Mouse (Mus musculus) forebrain, embryonic 15.5 days (tissue): ENCODE measurements around the gene Olfr209. TPM values are rescaled to one million over a fixed set of nuclear protein-coding genes. Genes with fewer than 3 reads are reported as not detected.
A peak's percentile ranks its signal among the peaks of the same experiment; 100 is the strongest.
"Not testable (repeated sequence)": the region's sequence is repeated elsewhere in the genome, so short reads cannot be mapped to it uniquely, and the experiment has no call there.

Source experiments
- ATAC-seq: fragments of 200-750 bp; cut with Nextera tagmentation; replicated peaks from 2 replicates; pipeline ENCODE4 v1.8.0; 2017; ENCODE audit warnings: mild to moderate bottlenecking, moderate TSS enrichment, moderate library complexity
- H3K27ac ChIP-seq: fragments of 300-500 bp; sonication (generic); replicated peaks from 2 replicates; pipeline ENCODE4 v1.5.1; 2015; ENCODE audit warnings: mild to moderate bottlenecking, inconsistent platforms
- H3K27me3 ChIP-seq: fragments of 300-500 bp; sonication (generic); 2 replicates; pipeline ENCODE4 v1.6.1; 2015; ENCODE audit warnings: inconsistent platforms
- H3K36me3 ChIP-seq: fragments of 300-500 bp; sonication (generic); 2 replicates; pipeline ENCODE4 v1.6.1; 2015; ENCODE audit warnings: mild to moderate bottlenecking, inconsistent platforms
- H3K4me1 ChIP-seq: fragments of 300-500 bp; sonication (generic); 2 replicates; pipeline ENCODE4 v1.6.1; 2015; ENCODE audit warnings: inconsistent platforms
- H3K4me2 ChIP-seq: fragments of 300-500 bp; sonication (generic); replicated peaks from 2 replicates; pipeline ENCODE4 v1.6.1; 2015; ENCODE audit warnings: mild to moderate bottlenecking, inconsistent platforms
- H3K4me3 ChIP-seq: fragments of 300-500 bp; sonication (generic); 2 replicates; pipeline ENCODE4 v1.5.1; 2015; ENCODE audit warnings: mild to moderate bottlenecking, inconsistent platforms
- H3K9ac ChIP-seq: fragments of 300-500 bp; sonication (generic); replicated peaks from 2 replicates; pipeline ENCODE4 v1.6.1; 2015; ENCODE audit warnings: mild to moderate bottlenecking, inconsistent platforms
- H3K9me3 ChIP-seq: fragments of 300-500 bp; sonication (generic); 2 replicates; pipeline ENCODE4 v1.6.1; 2016; ENCODE audit warnings: inconsistent platforms
- WGBS: fragments of 180-500 bp; shearing (Covaris S2); methylation state at CpG from one replicate; pipeline ENCODE4 v1.1.7; 2015; ENCODE audit warnings: mixed read lengths; 5-methylcytosine and 5-hydroxymethylcytosine counted together
- polyA plus RNA-seq: library from polyadenylated mRNA; unstranded; fragments of >200 nt; fragmentation: Nextera tagmentation; extraction: Ambion mirVana; gene quantifications from 2 replicates; pipeline ENCODE4 v1.2.1, GENCODE M21; 2015

The Olfr209 gene
- polyA plus RNA-seq = not detected in 2 replicates

DNA sequence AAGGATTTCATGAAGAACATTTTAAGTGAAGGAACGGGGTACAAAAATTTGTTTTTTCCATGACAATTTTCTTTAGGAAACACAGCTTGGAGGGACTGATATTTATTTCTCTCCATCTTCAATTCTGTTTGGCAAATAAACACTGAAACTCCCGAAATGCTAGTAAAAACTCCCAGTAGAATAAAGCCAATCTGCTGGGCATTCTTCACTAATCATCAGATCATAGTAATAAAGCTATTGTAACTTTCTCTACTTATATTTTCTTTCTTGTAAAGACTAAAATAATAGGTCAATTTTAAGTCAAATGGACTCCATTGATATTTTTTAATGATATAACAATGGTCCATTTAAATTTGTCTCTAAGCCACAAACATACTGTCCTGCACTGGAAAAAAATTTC is at the start of gene Olfr209:
Gene Olfr209 (minus strand): TSS at position 101 of the 400 bp plus-strand sequence.
- Histone ChIP-seq H3K4me1 (no peaks in the 10 kb centered on the region), H3K9ac (no peak within 1 kb of the TSS), H3K4me2 (no peak within 1 kb of the TSS), H3K9me3 (no peaks in the 10 kb centered on the region), H3K36me3 (no peaks in the 10 kb centered on the region), H3K27me3 (no peaks in the 10 kb centered on the region), H3K27ac (no peak within 1 kb of the TSS), H3K4me3 (no peak within 1 kb of the TSS)
- whole genome bisulfite sequencing = 83% methylated on average over 2 of the region's 2 CpGs
- ATAC-seq = no peak

DNA sequence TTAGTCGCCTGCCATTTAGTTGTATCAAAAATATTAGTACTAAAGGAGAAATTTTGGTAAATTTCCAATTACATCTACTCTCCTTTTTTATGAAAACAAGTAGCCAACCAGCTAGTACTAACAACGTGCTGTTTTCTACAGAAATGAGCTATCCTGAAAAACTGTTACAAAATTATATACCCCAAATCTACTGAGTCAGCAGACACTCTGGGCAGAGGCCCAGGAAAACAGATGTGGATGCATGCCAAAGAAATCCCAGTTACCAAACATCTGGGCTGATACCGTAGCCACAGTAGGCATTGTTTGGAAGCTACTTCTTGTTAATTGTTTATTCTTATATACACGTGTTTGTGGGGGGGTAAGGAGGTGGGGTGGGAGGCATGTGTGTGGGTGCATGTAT is 49.7 kb upstream of the Olfr209 start:
- no peaks in the 10 kb centered on the region for H3K27me3 ChIP-seq
- ATAC-seq = no peak
- H3K9ac ChIP-seq = no peak overlapping the region
- WGBS = 65% methylated on average over 4 of the region's 4 CpGs
- H3K9me3 ChIP-seq = no peaks in the 10 kb centered on the region
- no peak overlapping the region for H3K27ac ChIP-seq
- no peak overlapping the region for H3K4me3 ChIP-seq
- H3K4me1 ChIP-seq = no peaks in the 10 kb centered on the region
- no peak overlapping the region for H3K4me2 ChIP-seq
- no peaks in the 10 kb centered on the region for H3K36me3 ChIP-seq

DNA sequence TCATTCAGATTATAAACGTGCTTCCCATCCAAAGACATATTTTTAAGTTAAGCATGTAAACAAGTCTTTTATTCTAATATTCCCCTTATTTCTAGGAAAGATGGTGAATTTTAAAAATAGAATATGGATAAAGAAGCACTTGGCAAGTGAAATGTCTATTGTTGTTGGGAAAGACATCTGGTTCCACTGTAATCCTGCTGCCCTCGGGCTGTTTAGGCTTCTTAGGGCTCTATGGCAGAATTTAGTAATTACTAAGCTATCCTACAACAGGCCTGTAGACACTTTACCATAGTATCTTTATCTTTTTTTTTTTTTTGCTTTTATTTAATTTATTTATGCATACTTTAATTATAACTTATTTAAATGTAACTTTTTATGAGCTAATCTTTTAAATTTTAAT is 46.0 kb upstream of the Olfr209 start:
- Histone ChIP-seq H3K27ac (no peak overlapping the region), H3K36me3 (no peaks in the 10 kb centered on the region), H3K4me3 (no peak overlapping the region), H3K9ac (no peak overlapping the region), H3K9me3 (no peaks in the 10 kb centered on the region), H3K4me2 (no peak overlapping the region), H3K27me3 (no peaks in the 10 kb centered on the region), H3K4me1 (no peaks in the 10 kb centered on the region)
- no peak for ATAC-seq
- WGBS = 59% methylated on average over 2 of the region's 2 CpGs

DNA sequence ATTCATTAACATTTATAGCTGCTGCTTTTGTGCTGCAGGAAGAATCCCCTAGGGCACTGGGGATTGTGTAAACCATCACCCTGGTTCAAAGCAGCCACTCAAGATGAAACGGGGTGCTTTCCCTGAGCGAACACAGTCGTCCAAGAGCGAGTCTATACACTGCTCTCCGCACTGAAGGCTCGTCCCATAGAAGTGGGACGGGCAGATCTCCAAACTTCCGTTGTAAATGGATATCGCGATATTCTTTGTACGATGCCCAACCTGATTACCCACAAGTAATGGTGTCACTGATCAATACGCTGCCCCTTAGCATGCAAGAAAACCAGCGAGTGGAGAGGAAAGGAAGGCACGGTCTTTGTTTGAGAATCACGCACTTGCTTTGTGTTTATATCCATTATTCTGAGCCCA is 45.6 kb upstream of the Olfr209 start:
- Histone ChIP-seq H3K27ac (no peak overlapping the region), H3K27me3 (no peaks in the 10 kb centered on the region), H3K36me3 (no peaks in the 10 kb centered on the region), H3K9ac (no peak overlapping the region), H3K4me2 (no peak overlapping the region), H3K9me3 (no peaks in the 10 kb centered on the region), H3K4me3 (no peak overlapping the region), H3K4me1 (no peaks in the 10 kb centered on the region)
- ATAC-seq = peak; percentile 32; the same call in 1 of the 2 replicates
- 52% methylated on average over 15 of the region's 15 CpGs for WGBS

DNA sequence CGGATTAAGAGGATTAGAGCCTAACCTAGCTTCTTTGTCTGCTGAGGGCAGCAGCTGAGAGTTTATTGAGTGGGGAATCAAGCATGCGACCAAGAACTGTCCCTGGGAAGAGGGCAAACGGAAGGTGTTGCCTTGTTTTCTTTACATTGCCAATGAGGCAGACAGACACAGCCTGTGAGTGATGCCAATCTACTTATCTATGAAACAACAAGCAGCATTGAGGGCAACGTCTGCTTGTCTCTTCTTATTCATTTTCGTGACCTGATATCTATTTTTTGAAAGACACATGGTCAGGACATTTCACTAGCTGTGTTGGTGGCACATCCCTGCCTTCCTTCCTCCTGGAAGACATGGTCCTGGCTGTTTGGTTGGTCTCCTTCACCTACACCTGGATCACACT is 43.2 kb upstream of the Olfr209 start, which contains the start of gene Gabrr3:
Gene Gabrr3 (plus strand): TSS at position 301 of the 400 bp plus-strand sequence.
- 34% methylated on average over 5 of the region's 5 CpGs for WGBS
- Histone ChIP-seq H3K9me3 (no peaks in the 10 kb centered on the region), H3K4me3 (no peak within 1 kb of the TSS), H3K9ac (no peak within 1 kb of the TSS), H3K27me3 (no peaks in the 10 kb centered on the region), H3K4me2 (no peak within 1 kb of the TSS), H3K4me1 (no peaks in the 10 kb centered on the region), H3K27ac (no peak within 1 kb of the TSS), H3K36me3 (no peaks in the 10 kb centered on the region)
- ATAC-seq = no peak

DNA sequence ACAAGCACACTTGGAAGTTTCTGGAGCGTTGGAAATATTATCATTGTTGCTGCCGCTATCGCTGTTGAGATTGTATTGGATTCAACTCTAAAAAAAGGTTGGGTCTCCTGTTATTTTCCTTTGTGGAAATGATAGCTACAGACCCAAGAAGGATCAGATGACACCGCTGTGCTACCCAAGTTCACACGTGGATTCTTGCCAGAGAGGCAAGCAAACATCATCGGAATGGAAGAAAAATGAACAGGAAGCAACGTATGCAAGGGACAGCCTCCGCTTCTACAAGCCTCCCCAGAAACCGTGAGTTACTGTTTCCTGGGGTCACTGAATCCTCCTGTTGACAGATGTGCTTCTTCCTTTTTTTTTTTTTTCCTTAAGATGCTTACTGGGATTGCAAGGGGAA is 41.0 kb upstream of the Olfr209 start:
- no peak overlapping the region for H3K27ac ChIP-seq
- H3K4me1 ChIP-seq = no peaks in the 10 kb centered on the region
- no peak overlapping the region for H3K4me2 ChIP-seq
- H3K36me3 ChIP-seq = no peaks in the 10 kb centered on the region
- no peak overlapping the region for H3K4me3 ChIP-seq
- H3K9ac ChIP-seq = no peak overlapping the region
- H3K9me3 ChIP-seq = no peaks in the 10 kb centered on the region
- WGBS = 84% methylated on average over 9 of the region's 9 CpGs
- no peak for ATAC-seq
- H3K27me3 ChIP-seq = no peaks in the 10 kb centered on the region

DNA sequence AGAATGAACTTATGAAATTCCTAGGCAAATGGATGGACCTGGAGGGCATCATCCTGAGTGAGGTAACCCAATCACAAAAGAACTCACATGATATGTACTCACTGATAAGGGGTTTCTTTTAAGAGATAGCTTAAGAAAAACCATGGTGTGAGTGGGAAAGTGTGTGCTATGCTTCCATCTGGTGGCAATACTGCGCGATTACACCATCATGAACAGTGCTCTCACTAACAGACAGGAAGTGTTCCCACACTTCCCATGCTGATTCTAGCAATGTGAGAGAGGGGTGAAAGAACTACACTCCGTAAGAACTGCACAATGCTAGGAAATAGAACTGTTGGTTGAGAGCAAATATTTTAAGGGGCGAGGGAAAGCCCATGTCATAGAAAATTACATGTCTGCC is 39.9 kb upstream of the Olfr209 start:
- Histone ChIP-seq H3K36me3 (no peaks in the 10 kb centered on the region), H3K4me2 (no peak overlapping the region), H3K4me3 (no peak overlapping the region), H3K27me3 (no peaks in the 10 kb centered on the region), H3K4me1 (no peaks in the 10 kb centered on the region), H3K9me3 (no peaks in the 10 kb centered on the region), H3K9ac (no peak overlapping the region), H3K27ac (no peak overlapping the region)
- WGBS = 23% methylated on average over 4 of the region's 4 CpGs
- peak; percentile 89 for ATAC-seq

DNA sequence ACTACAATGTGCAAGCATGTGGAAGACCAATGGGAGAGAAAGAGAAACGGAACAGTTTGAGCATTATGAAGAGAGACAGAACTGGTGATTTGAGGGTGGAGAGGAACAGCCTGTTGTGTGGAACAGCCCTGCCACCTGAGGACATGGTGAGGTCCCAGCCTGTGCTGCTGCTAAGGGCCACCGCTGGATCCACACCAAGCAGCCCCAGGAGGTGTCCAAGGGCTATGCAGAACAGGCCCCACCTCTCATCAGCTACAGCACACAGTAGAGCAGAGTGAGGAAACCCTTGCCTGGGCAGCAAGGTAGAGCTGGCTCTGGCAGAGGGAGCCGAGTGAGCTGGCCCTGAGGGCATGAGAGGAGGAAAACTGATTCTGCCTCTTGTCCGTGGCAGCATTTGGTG is 38.2 kb upstream of the Olfr209 start:
- Histone ChIP-seq H3K4me1 (no peaks in the 10 kb centered on the region), H3K9me3 (no peaks in the 10 kb centered on the region), H3K27ac (no peak overlapping the region), H3K4me2 (no peak overlapping the region), H3K4me3 (no peak overlapping the region), H3K9ac (no peak overlapping the region), H3K36me3 (no peaks in the 10 kb centered on the region), H3K27me3 (no peaks in the 10 kb centered on the region)
- WGBS = 83% methylated on average over 4 of the region's 4 CpGs
- ATAC-seq = no peak

DNA sequence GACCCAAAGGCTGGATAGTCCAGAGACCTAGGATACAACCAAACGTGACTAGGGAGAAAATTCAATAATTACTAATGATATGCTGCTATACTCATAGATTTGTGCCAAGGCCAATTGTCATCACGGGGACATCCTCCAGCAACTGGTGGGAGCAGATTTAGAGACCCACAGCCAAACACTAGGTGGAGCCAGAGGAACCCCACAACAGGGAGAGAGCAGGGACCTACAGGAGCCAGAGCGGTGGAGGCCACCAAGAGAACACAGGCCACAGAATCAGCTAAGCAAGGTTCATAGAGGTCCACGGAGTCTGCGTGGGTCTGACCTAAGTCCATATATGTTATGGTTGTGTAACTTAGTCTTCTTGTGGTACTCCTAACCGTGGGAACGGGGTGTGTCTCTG is 37.3 kb upstream of the Olfr209 start:
- Histone ChIP-seq H3K4me1 (no peaks in the 10 kb centered on the region), H3K4me2 (no peak overlapping the region), H3K9ac (no peak overlapping the region), H3K36me3 (no peaks in the 10 kb centered on the region), H3K27ac (no peak overlapping the region), H3K27me3 (no peaks in the 10 kb centered on the region), H3K9me3 (no peaks in the 10 kb centered on the region), H3K4me3 (no peak overlapping the region)
- no peak for ATAC-seq
- 76% methylated on average over 7 of the region's 7 CpGs for WGBS

DNA sequence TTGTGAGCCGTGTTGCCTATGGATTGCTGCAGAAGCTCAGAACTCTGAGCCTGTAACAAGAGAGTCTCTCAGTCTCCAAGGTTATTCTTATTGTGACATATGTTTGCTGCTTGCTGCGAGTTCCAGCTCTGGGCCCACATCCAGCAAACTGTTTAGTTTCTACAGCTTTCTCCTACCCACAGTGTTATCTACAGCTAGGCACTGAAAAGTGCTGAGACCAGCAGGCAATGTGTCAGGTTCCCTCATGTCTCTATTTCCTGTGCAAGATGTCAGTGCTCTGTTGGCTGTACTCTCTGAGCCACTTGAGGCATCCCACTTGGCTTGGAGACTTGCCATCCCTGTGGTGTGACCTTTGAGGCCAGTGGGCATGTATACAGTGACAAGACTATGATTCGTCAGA is 29.5 kb upstream of the Olfr209 start:
- peak; percentile 66; the same call in 1 of the 2 replicates for ATAC-seq
- Histone ChIP-seq H3K4me1 (no peaks in the 10 kb centered on the region), H3K4me3 (no peak overlapping the region), H3K27ac (no peak overlapping the region), H3K9me3 (no peaks in the 10 kb centered on the region), H3K36me3 (no peaks in the 10 kb centered on the region), H3K27me3 (no peaks in the 10 kb centered on the region), H3K9ac (no peak overlapping the region), H3K4me2 (no peak overlapping the region)
- 66% methylated on average over 3 of the region's 3 CpGs for WGBS

DNA sequence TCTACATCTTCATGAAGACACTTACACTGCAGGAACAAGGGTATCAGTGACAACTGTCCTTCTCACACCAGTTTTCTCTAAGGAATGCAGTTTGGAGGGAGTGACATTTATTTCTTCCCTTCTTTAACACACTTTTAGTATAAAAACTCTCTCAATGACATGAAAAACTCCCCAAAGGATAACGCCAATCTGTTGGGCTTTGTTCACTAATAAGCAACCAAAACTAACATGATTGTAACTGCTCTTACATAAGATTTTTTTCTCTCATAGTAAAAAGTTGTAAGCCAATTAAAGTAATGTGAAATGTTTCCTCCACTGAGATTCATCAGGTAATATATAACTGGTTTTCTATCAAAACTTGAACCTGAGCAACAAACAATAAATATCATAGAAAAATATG is 14.6 kb downstream of the Olfr209 start, which contains the start of gene Olfr206:
Gene Olfr206 (minus strand): TSS at position 101 of the 400 bp plus-strand sequence.
- WGBS = 82% methylated on average over 1 of the region's 1 CpGs
- no peaks in the 10 kb centered on the region for H3K27me3 ChIP-seq

DNA sequence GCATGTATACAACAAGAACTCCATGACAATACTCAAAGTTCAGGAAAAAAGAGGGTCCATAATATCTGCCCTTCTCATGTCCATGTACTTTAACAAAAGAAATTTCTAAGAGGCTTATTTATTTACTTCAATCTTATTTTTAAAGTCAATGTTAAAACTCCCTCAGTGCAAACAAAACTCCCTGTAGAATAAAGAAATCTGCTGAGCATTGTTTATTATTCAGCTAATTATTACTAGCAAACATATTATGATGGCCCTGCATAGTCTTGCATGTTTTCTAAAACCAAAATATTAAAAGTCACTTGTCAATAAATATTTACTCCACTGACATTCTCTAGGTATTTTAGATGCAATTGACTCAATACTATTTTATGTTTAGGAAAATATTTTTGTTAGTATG is 32.8 kb downstream of the Olfr209 start, which contains the start of gene Olfr205:
Gene Olfr205 (minus strand): TSS at position 101 of the 400 bp plus-strand sequence.
- no peak within 1 kb of the TSS for H3K9ac ChIP-seq
- H3K36me3 ChIP-seq = no peaks in the 10 kb centered on the region
- H3K27me3 ChIP-seq = no peaks in the 10 kb centered on the region
- no peak within 1 kb of the TSS for H3K27ac ChIP-seq
- no peak within 1 kb of the TSS for H3K4me2 ChIP-seq
- no peak within 1 kb of the TSS for H3K4me3 ChIP-seq
- H3K4me1 ChIP-seq = no peaks in the 10 kb centered on the region
- no peaks in the 10 kb centered on the region for H3K9me3 ChIP-seq
- ATAC-seq = no peak

More for the DNA sequence above, 14.6 kb downstream of the Olfr209 start, which contains the start of gene Olfr206:
- no peak within 1 kb of the TSS for H3K9ac ChIP-seq
- H3K9me3 ChIP-seq = no peaks in the 10 kb centered on the region
- no peak within 1 kb of the TSS for H3K4me3 ChIP-seq
- H3K4me1 ChIP-seq = no peaks in the 10 kb centered on the region
- H3K36me3 ChIP-seq = no peaks in the 10 kb centered on the region
- ATAC-seq = no peak
- no peak within 1 kb of the TSS for H3K4me2 ChIP-seq
- no peak within 1 kb of the TSS for H3K27ac ChIP-seq

DNA sequence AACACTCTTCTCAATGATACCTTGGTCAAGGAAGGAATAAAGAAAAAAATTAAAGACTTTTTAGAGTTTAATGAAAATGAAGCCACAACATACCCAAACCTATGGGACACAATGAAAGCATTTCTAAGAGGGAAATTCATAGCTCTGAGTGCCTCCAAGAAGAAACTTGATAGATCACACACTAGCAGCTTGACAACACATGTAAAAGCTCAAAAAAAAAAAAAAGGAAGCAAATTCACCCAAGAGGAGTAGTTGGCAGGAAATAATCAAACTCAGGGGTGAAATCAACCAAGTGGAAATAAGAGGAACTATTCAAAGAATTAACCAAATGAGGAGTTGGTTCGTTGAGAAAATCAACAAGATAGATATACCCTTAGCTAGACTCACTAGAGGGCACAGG is 40.5 kb downstream of the Olfr209 start:
- not testable (repeated sequence) for H3K9ac ChIP-seq, H3K4me1 ChIP-seq, ATAC-seq, H3K27me3 ChIP-seq, H3K4me3 ChIP-seq, H3K36me3 ChIP-seq, H3K9me3 ChIP-seq, H3K27ac ChIP-seq, H3K4me2 ChIP-seq
- 56% methylated on average over 1 of the region's 1 CpGs for WGBS
